ENCODE assay signal across 8 mouse cellular contexts in the genomic region with DNA sequence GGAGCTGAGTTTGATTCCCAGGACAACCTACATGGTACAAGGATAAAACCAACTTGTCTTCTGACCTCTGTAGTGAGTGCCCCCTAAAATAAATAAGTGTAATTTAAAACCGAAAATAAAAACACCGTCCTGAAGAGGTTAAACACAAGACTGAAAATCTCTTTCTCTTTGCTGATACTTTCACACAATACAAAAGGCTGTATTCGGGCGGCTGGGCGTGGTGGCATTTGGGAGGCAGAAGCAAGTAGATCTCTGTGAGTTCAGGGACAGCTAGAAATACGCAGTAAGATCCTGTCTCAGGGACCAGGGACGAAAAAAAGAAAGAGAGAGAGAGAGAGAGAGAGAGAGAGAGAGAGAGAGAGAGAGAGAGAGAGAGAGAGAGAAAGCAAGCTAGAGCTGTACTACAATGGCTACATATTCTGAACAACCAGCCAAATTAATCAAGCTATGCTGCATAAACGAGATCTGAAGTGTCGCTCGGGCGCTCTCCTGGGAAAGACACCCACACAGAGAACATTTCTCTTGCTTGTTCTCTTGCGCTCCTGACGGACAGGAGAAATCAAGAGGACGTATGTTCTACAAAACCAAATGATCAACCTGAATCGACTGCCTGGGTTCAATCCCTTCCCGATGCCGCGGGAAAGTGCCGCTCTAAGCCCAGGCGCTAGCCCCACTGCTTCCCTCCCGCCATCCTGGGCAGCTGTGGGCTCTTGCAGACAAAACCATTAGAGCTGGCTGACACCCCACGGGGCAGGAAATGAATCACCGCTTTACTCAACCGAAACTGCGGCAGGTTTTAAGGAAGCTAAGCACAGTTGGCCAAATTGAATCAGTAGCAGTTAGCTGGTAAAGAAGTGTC. TPM values are rescaled to one million over a fixed set of nuclear protein-coding genes. Genes with fewer than 3 reads are reported as not detected.
A peak's percentile ranks its signal among the peaks of the same experiment; 100 is the strongest.
DNase-seq lines count a peak whose midpoint lies in the region; ATAC-seq and TF ChIP-seq lines count a peak whose summit lies in the region.

No protein-coding gene starts in this region.

- peak overlapping the region; percentile 60 for H3K9ac ChIP-seq in hindbrain, embryonic 16.5 days (ENCODE audit: low read depth, low read length)

- no peak for TF ChIP-seq CTCF in gastrocnemius, adult 2 months (IDR thresholded peaks at IDR 0.05)

- peaks cover 15% of the 10 kb centered on the region for H3K4me1 ChIP-seq in hindbrain, embryonic 16.5 days (ENCODE audit: control insufficient read depth, insufficient read depth, low read depth, low read length)

- H3K27me3 ChIP-seq in hindbrain, embryonic 16.5 days (replicated peaks; ENCODE audit: control insufficient read depth, insufficient read depth, low read length) = no peaks in the 10 kb centered on the region

- peak; percentile 75 for DNase-seq in R1 (ENCODE audit: low read depth, low spot score)
- peak; percentile 79 to 80 for DNase-seq in cerebellum, postnatal 25 days
- peak; percentile 70 for DNase-seq in gastrocnemius, adult 2 months
- peak; percentile 42 to 43 for DNase-seq in left cerebral cortex, adult 8-10 months (ENCODE audit: low spot score in 2 of 2)
- peak; percentile 36 for DNase-seq in right cerebral cortex, postnatal 4 days
- DNase-seq in urinary bladder, postnatal 4 days (ENCODE audit: low spot score in 2 of 2) = peak; percentile 49 to 62

- intact Hi-C loops in gastrocnemius, adult 2 months (cut with DNase I) = no loop called here

- H3K9me3 ChIP-seq in hindbrain, embryonic 16.5 days (ENCODE audit: control insufficient read depth, low read length) = no peaks in the 10 kb centered on the region

- peak overlapping the region; percentile 64 for H3K27ac ChIP-seq in gastrocnemius, adult 2 months
- peak overlapping the region; percentile 73 for H3K27ac ChIP-seq in hindbrain, embryonic 16.5 days (ENCODE audit: low read depth, low read length)

- peak overlapping the region; percentile 75 for H3K4me3 ChIP-seq in gastrocnemius, adult 2 months
- H3K4me3 ChIP-seq in hindbrain, embryonic 16.5 days (ENCODE audit: low read length) = peak overlapping the region; percentile 42

- H3K36me3 ChIP-seq in hindbrain, embryonic 16.5 days (ENCODE audit: control insufficient read depth, insufficient read depth, low read length) = no peaks in the 10 kb centered on the region

- H3K4me2 ChIP-seq in hindbrain, embryonic 16.5 days (ENCODE audit: low read length) = peak overlapping the region; percentile 77

- 9% methylated on average over 25 of the region's 25 CpGs for WGBS in hindbrain, embryonic 16.5 days

- ATAC-seq in hindbrain, embryonic 16.5 days = peak; percentile 78
- peak; percentile 97 for ATAC-seq in megakaryocyte, adult 5-6 weeks (ENCODE audit: poor library complexity, severe bottlenecking)

RNA-seq across cellular contexts. Expression of a gene that starts 35.3 kb away (rescaled TPM):
- total RNA-seq in gastrocnemius, adult 2 months (2021) = 1 to 10 TPM; 2.0 to 2.5 TPM
- polyA plus RNA-seq in hindbrain, embryonic 16.5 days (2015; fragmentation: Nextera tagmentation; extraction: Ambion mirVana) = 5.2 and 6.2 TPM in 2 replicates
- 1 to 10 TPM; 6.7 to 8.3 (median 7.1) TPM for total RNA-seq in left cerebral cortex, adult 8-10 months (2022)
- total RNA-seq in megakaryocyte, adult 5-6 weeks (2015) = 3.1 and 4.9 TPM in 2 replicates
- 4.3 and 4.6 TPM in 2 replicates for total RNA-seq in megakaryocyte, adult 5-6 weeks (2017)

Comparison
In these comparisons a context has a peak if more than half of its experiments do, and no peak if none do; other contexts are left out.
1. Peak in every context shown above with its lines: DNase-seq, ATAC-seq, H3K4me3 ChIP-seq and H3K27ac ChIP-seq.